Mouse (Mus musculus): ENCODE data around the gene Tfap2c.

DNA sequence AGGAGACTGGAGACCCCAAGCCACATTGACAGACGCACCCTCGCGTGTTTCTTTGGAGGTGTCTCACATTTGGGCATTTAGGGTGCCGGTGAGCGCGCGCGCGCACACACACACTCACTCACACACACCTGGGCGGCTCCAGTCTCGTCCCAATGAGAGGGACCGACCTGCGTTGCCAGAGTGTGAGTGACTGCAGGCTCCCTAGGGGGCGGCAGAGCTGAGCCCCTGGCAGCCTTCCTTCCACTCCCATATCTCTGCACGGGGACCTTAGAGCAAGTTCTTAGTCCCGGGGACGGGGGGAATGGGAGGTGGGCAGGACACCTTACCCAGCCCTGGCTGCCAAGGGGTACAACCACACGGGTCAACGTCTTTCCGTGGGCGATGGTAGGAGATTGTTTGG is 2.3 kb upstream of the Tfap2c start:
- TF ChIP-seq CTCF (IDR thresholded peaks at IDR 0.05; ENCODE audit: low read depth, low read length) (no peak), GATA1 (IDR thresholded peaks at IDR 0.05; ENCODE audit: borderline replicate concordance, low read length) (no peak), TAL1 (conservative IDR thresholded peaks at IDR 0.05; ENCODE audit: low read depth, low read length) (no peak), GATA2 (IDR thresholded peaks at IDR 0.05; ENCODE audit: borderline replicate concordance, low read depth, low read length) (no peak)
